Mouse (Mus musculus): ENCODE results near the gene Espn.

Espn gene

GRCm38 (mm10) chr4:152146033-152146827, 5.9 kb downstream of the Espn start:
- DNase-seq (ENCODE audit: low spot score in 2 of 2) = no peak

- DNase-seq (ENCODE audit: low spot score in 2 of 2) = no peak
These were observed 6.7 kb downstream of the Espn start for GRCm38 (mm10) chr4:152145473-152145872.

- DNase-seq (ENCODE audit: low spot score in 2 of 2) = no peak
These were observed 8.5 kb downstream of the Espn start for GRCm38 (mm10) chr4:152143632-152144031.

- DNase-seq (ENCODE audit: low spot score in 2 of 2) = no peak
These were observed 10.5 kb downstream of the Espn start for GRCm38 (mm10) chr4:152141521-152142135.

- DNase-seq (ENCODE audit: low spot score in 2 of 2) = peak in 1 of 2 experiments; percentile 61
These were observed 11.7 kb downstream of the Espn start for GRCm38 (mm10) chr4:152140441-152140840.

- peak; percentile 87 to 92 for DNase-seq (ENCODE audit: low spot score in 2 of 2)
These were observed 13.5 kb downstream of the Espn start for GRCm38 (mm10) chr4:152138497-152139260.

- DNase-seq (ENCODE audit: low spot score in 2 of 2) = no peak
These were observed 15.3 kb downstream of the Espn start for GRCm38 (mm10) chr4:152136876-152137250.

- DNase-seq (ENCODE audit: low spot score in 2 of 2) = no peak
These were observed 15.9 kb downstream of the Espn start for GRCm38 (mm10) chr4:152136112-152136875.

- peak in 1 of 2 experiments; percentile 60 for DNase-seq (ENCODE audit: low spot score in 2 of 2)
These were observed 16.8 kb downstream of the Espn start for GRCm38 (mm10) chr4:152135363-152135762.

GRCm38 (mm10) chr4:152134507-152134906, 17.7 kb downstream of the Espn start:
- peak in 1 of 2 experiments; percentile 73 for DNase-seq (ENCODE audit: low spot score in 2 of 2)

GRCm38 (mm10) chr4:152133213-152133612, 19.0 kb downstream of the Espn start:
- DNase-seq (ENCODE audit: low spot score in 2 of 2) = no peak

- no peak for DNase-seq (ENCODE audit: low spot score in 2 of 2)
These were observed 19.4 kb downstream of the Espn start for GRCm38 (mm10) chr4:152132772-152133169.

- DNase-seq (ENCODE audit: low spot score in 2 of 2) = peak in 1 of 2 experiments; percentile 57
These were observed 20.1 kb downstream of the Espn start for GRCm38 (mm10) chr4:152131809-152132771.

GRCm38 (mm10) chr4:152130771-152131653, 21.2 kb downstream of the Espn start:
- DNase-seq (ENCODE audit: low spot score in 2 of 2) = peak; percentile 61 to 67

GRCm38 (mm10) chr4:152129395-152129930, 22.7 kb downstream of the Espn start:
- peak in 1 of 2 experiments; percentile 56 for DNase-seq (ENCODE audit: low spot score in 2 of 2)

- peak in 1 of 2 experiments; percentile 54 for DNase-seq (ENCODE audit: low spot score in 2 of 2)
These were observed 23.4 kb downstream of the Espn start for GRCm38 (mm10) chr4:152128784-152129183.

- peak in 1 of 2 experiments; percentile 58 for DNase-seq (ENCODE audit: low spot score in 2 of 2)
These were observed 24.3 kb downstream of the Espn start for GRCm38 (mm10) chr4:152127884-152128283.

GRCm38 (mm10) chr4:152126026-152126920, 25.9 kb downstream of the Espn start:
- peak in 1 of 2 experiments; percentile 62 for DNase-seq (ENCODE audit: low spot score in 2 of 2)
